Mouse (Mus musculus): Measurements from ENCODE around the gene Abhd17a.

GRCm38 (mm10) chr10:80553997-80554396 lies 36.1 kb downstream of the Abhd17a start:
- no peak for TF ChIP-seq CTCF (IDR thresholded peaks at IDR 0.05; ENCODE audit: low read depth)
- TF ChIP-seq EP300 (IDR thresholded peaks at IDR 0.05; ENCODE audit: low read depth): no peak

Measured in liver, postnatal 0 days (tissue).